Mouse (Mus musculus): Measurements from ENCODE around the gene Cdk19.

DNA sequence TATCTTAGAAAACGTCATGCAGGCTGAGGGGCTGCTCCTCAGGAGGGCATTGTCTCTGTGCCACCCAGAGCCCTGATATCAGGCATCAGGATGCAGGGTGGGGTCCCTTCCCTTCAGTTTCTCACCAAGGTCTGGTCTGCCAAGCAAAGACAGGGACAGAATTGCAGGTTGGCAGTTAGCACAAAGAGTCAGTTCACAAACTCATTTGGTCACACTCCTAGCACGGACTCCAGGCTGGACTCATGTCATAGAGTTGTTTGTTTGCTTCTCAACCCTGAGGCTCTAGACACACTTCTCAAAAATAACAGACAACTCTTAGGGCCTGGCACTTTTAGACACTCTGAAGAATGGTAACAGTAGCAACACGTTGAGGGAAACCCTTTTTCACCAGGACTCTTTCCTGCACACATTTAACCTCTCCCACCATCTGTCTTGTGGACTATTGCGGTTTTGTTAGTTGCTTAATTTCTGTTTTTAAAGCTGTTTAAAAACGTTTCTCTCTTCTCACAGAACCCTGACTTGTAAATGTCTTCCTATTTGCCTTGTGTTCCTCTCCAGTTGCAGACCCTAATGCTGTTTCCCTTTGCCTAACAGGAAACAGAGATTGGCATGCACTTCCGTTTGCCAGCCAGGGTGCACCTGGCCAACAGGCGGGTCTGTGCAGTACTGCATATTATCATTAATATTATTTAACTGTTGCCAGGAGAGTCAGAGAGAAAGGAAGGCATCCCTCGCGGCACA lies 158.1 kb downstream of the Cdk19 start:
- no peak for TF ChIP-seq CTCF (IDR thresholded peaks at IDR 0.05; ENCODE audit: insufficient read depth, low read depth, low read length)
- no peak for TF ChIP-seq POLR2A (IDR thresholded peaks at IDR 0.05; ENCODE audit: insufficient read depth, low read depth, low read length)
